Mouse (Mus musculus): ENCODE measurements around the gene Nr1i2. TPM values are rescaled to one million over a fixed set of nuclear protein-coding genes. Genes with fewer than 3 reads are reported as not detected.
A peak's percentile ranks its signal among the peaks of the same experiment; 100 is the strongest.

The Nr1i2 gene
- polyA plus RNA-seq, 1 experiment from 2014 or later, result not detected

- peak overlapping the region; percentile 20; the same call in 1 of the 2 replicates for H3K9ac ChIP-seq (replicated peaks)
- H3K27ac ChIP-seq, result peak overlapping the region; percentile 71; the same call in 1 of the 2 replicates
- H3K4me2 ChIP-seq (replicated peaks), result peak overlapping the region; percentile 19
- peak; percentile 18; the same call in 1 of the 2 replicates for ATAC-seq
- no peaks in the 10 kb centered on the region for H3K9me3 ChIP-seq
- no peaks in the 10 kb centered on the region for H3K36me3 ChIP-seq
- no peak overlapping the region for H3K4me3 ChIP-seq (replicated peaks)
- no peaks in the 10 kb centered on the region for H3K27me3 ChIP-seq
- 49% methylated on average over 7 of the region's 7 CpGs for WGBS
- peaks cover 17% of the 10 kb centered on the region for H3K4me1 ChIP-seq (replicated peaks)
Observed at GRCm38 (mm10) chr16:38307651-38308050, 13.0 kb upstream of the Nr1i2 start.

- Histone ChIP-seq H3K4me1 (replicated peaks) (peaks cover 17% of the 10 kb centered on the region), H3K4me2 (replicated peaks) (no peak overlapping the region), H3K9me3 (no peaks in the 10 kb centered on the region), H3K9ac (replicated peaks) (no peak overlapping the region), H3K4me3 (replicated peaks) (no peak overlapping the region), H3K36me3 (no peaks in the 10 kb centered on the region), H3K27ac (peak overlapping the region; percentile 36; the same call in 1 of the 2 replicates), H3K27me3 (no peaks in the 10 kb centered on the region)
- WGBS, result 37% methylated on average over 5 of the region's 5 CpGs
- ATAC-seq, result peak; percentile 74; the same call in 1 of the 2 replicates
Observed at GRCm38 (mm10) chr16:38307221-38307605, 12.6 kb upstream of the Nr1i2 start.

GRCm38 (mm10) chr16:38306571-38307220 is 12.1 kb upstream of the Nr1i2 start:
- Histone ChIP-seq H3K9ac (replicated peaks) (no peak overlapping the region), H3K9me3 (no peaks in the 10 kb centered on the region), H3K27ac (peak overlapping the region; percentile 36; the same call in 1 of the 2 replicates), H3K27me3 (no peaks in the 10 kb centered on the region), H3K4me2 (replicated peaks) (no peak overlapping the region), H3K4me1 (replicated peaks) (peaks cover 17% of the 10 kb centered on the region), H3K4me3 (replicated peaks) (no peak overlapping the region), H3K36me3 (no peaks in the 10 kb centered on the region)
- 52% methylated on average over 18 of the region's 18 CpGs for WGBS
- peak; percentile 41; the same call in 1 of the 2 replicates for ATAC-seq

GRCm38 (mm10) chr16:38304460-38305194 is 10.0 kb upstream of the Nr1i2 start:
- Histone ChIP-seq H3K9me3 (no peaks in the 10 kb centered on the region), H3K4me1 (replicated peaks) (peaks cover 17% of the 10 kb centered on the region), H3K4me3 (replicated peaks) (no peak overlapping the region), H3K4me2 (replicated peaks) (no peak overlapping the region), H3K9ac (replicated peaks) (no peak overlapping the region), H3K27ac (no peak overlapping the region), H3K27me3 (no peaks in the 10 kb centered on the region), H3K36me3 (no peaks in the 10 kb centered on the region)
- no peak for ATAC-seq
- WGBS, result 85% methylated on average over 17 of the region's 17 CpGs

- Histone ChIP-seq H3K4me2 (replicated peaks) (no peak overlapping the region), H3K9me3 (no peaks in the 10 kb centered on the region), H3K27me3 (no peaks in the 10 kb centered on the region), H3K36me3 (no peaks in the 10 kb centered on the region), H3K9ac (replicated peaks) (no peak overlapping the region), H3K4me1 (replicated peaks) (peaks cover 10% of the 10 kb centered on the region), H3K27ac (no peak overlapping the region), H3K4me3 (replicated peaks) (no peak overlapping the region)
- ATAC-seq, result no peak
- WGBS, result 92% methylated on average over 13 of the region's 13 CpGs
Observed at GRCm38 (mm10) chr16:38302367-38302766, 7.7 kb upstream of the Nr1i2 start.

- Histone ChIP-seq H3K27ac (no peak overlapping the region), H3K36me3 (no peaks in the 10 kb centered on the region), H3K9ac (replicated peaks) (no peak overlapping the region), H3K4me1 (replicated peaks) (no peaks in the 10 kb centered on the region), H3K4me3 (replicated peaks) (no peak overlapping the region), H3K4me2 (replicated peaks) (no peak overlapping the region), H3K9me3 (no peaks in the 10 kb centered on the region), H3K27me3 (no peaks in the 10 kb centered on the region)
- 84% methylated on average over 6 of the region's 6 CpGs for WGBS
- ATAC-seq, result no peak
Observed at GRCm38 (mm10) chr16:38298410-38298809, 3.8 kb upstream of the Nr1i2 start.

GRCm38 (mm10) chr16:38295349-38295930 is 816 bp upstream of the Nr1i2 start:
- no peaks in the 10 kb centered on the region for H3K4me1 ChIP-seq (replicated peaks)
- WGBS, result 57% methylated on average over 5 of the region's 5 CpGs

GRCm38 (mm10) chr16:38290151-38290550 is 4.5 kb downstream of the Nr1i2 start:
- Histone ChIP-seq H3K27me3 (no peaks in the 10 kb centered on the region), H3K27ac (no peak overlapping the region), H3K4me3 (replicated peaks) (no peak overlapping the region), H3K9me3 (no peaks in the 10 kb centered on the region), H3K9ac (replicated peaks) (no peak overlapping the region), H3K36me3 (no peaks in the 10 kb centered on the region), H3K4me1 (replicated peaks) (no peaks in the 10 kb centered on the region), H3K4me2 (replicated peaks) (no peak overlapping the region)
- WGBS, result 65% methylated on average over 2 of the region's 2 CpGs
- no peak for ATAC-seq

More at GRCm38 (mm10) chr16:38295349-38295930, 816 bp upstream of the Nr1i2 start:
- H3K9me3 ChIP-seq, result no peaks in the 10 kb centered on the region
- H3K4me3 ChIP-seq (replicated peaks), result no peak overlapping the region
- no peak for ATAC-seq
- no peaks in the 10 kb centered on the region for H3K27me3 ChIP-seq
- H3K36me3 ChIP-seq, result no peaks in the 10 kb centered on the region
- no peak overlapping the region for H3K27ac ChIP-seq
- H3K9ac ChIP-seq (replicated peaks), result no peak overlapping the region
- no peak overlapping the region for H3K4me2 ChIP-seq (replicated peaks)

GRCm38 (mm10) chr16:38288851-38289250 is 5.8 kb downstream of the Nr1i2 start:
- no peaks in the 10 kb centered on the region for H3K36me3 ChIP-seq
- no peak overlapping the region for H3K27ac ChIP-seq
- no peak for ATAC-seq
- 45% methylated on average over 6 of the region's 6 CpGs for WGBS
- no peak overlapping the region for H3K4me3 ChIP-seq (replicated peaks)
- no peak overlapping the region for H3K4me2 ChIP-seq (replicated peaks)
- no peaks in the 10 kb centered on the region for H3K9me3 ChIP-seq
- H3K27me3 ChIP-seq, result no peaks in the 10 kb centered on the region
- H3K9ac ChIP-seq (replicated peaks), result no peak overlapping the region
- H3K4me1 ChIP-seq (replicated peaks), result no peaks in the 10 kb centered on the region

- no peak overlapping the region for H3K4me3 ChIP-seq (replicated peaks)
- H3K36me3 ChIP-seq, result no peaks in the 10 kb centered on the region
- no peaks in the 10 kb centered on the region for H3K9me3 ChIP-seq
- no peaks in the 10 kb centered on the region for H3K27me3 ChIP-seq
- H3K4me2 ChIP-seq (replicated peaks), result no peak overlapping the region
- no peak for ATAC-seq
- H3K27ac ChIP-seq, result no peak overlapping the region
- 0 out of 2 replicates have a peak overlapping the region, but pooled peaks have one; percentile 10 for H3K9ac ChIP-seq (replicated peaks)
- 92% methylated on average over 3 of the region's 3 CpGs for WGBS
- no peaks in the 10 kb centered on the region; the same call in 1 of the 2 replicates for H3K4me1 ChIP-seq (replicated peaks)
Observed at GRCm38 (mm10) chr16:38287762-38288161, 6.9 kb downstream of the Nr1i2 start.

- 82% methylated on average over 6 of the region's 6 CpGs for WGBS
- no peak overlapping the region for H3K4me2 ChIP-seq (replicated peaks)
- H3K27ac ChIP-seq, result no peak overlapping the region
- no peaks in the 10 kb centered on the region for H3K9me3 ChIP-seq
- H3K4me1 ChIP-seq (replicated peaks), result no peaks in the 10 kb centered on the region; the same call in 1 of the 2 replicates
- no peak for ATAC-seq
- H3K36me3 ChIP-seq, result no peaks in the 10 kb centered on the region
- no peaks in the 10 kb centered on the region for H3K27me3 ChIP-seq
- H3K4me3 ChIP-seq (replicated peaks), result no peak overlapping the region
- H3K9ac ChIP-seq (replicated peaks), result no peak overlapping the region
Observed at GRCm38 (mm10) chr16:38287357-38287756, 7.3 kb downstream of the Nr1i2 start.

GRCm38 (mm10) chr16:38286541-38286940 is 8.1 kb downstream of the Nr1i2 start:
- no peaks in the 10 kb centered on the region for H3K36me3 ChIP-seq
- no peak overlapping the region for H3K4me2 ChIP-seq (replicated peaks)
- H3K4me3 ChIP-seq (replicated peaks), result no peak overlapping the region
- no peak overlapping the region for H3K9ac ChIP-seq (replicated peaks)
- ATAC-seq, result no peak
- WGBS, result 68% methylated on average over 4 of the region's 4 CpGs
- no peaks in the 10 kb centered on the region for H3K9me3 ChIP-seq
- no peak overlapping the region for H3K27ac ChIP-seq
- H3K4me1 ChIP-seq (replicated peaks), result no peaks in the 10 kb centered on the region; the same call in 1 of the 2 replicates
- H3K27me3 ChIP-seq, result no peaks in the 10 kb centered on the region

Data from midbrain, embryonic 13.5 days (tissue).